Mouse (Mus musculus) megakaryocyte-erythroid progenitor cell, adult 5-6 weeks (primary cell): ENCODE data around the gene Gda. TPM values are rescaled to one million over a fixed set of nuclear protein-coding genes. Genes with fewer than 3 reads are reported as not detected.
A peak's percentile ranks its signal among the peaks of the same experiment; 100 is the strongest.

ENCODE experiments used
- ATAC-seq: replicated peaks from 2 replicates; pipeline ENCODE4 v1.8.0; 2016; ENCODE audit warnings: mild to moderate bottlenecking, inconsistent platforms; ENCODE audit not compliant: severe bottlenecking, poor library complexity, low FRiP score, low TSS enrichment
- total RNA-seq, 2 experiments: library from RNA; stranded (forward) in 1 of 2; stranded (reverse) in 1 of 2; fragments of 200-1000, 215-1000 nt in 1 of 2; fragments of >200 nt in 1 of 2; fragmentation: Nextera tagmentation in 1 of 2; gene quantifications; 2 replicates each; pipeline ENCODE4 v1.2.3; 2014 to 2017

The Gda gene
- total RNA-seq, 2 experiments from 2014 or later: 7.3 to 7.7 TPM

- no peak for ATAC-seq
Observed at GRCm38 (mm10) chr19:21461221-21461960, 11.9 kb downstream of the Gda start.

GRCm38 (mm10) chr19:21457461-21457860 is 15.8 kb downstream of the Gda start:
- ATAC-seq: no peak

GRCm38 (mm10) chr19:21441787-21442186 is 31.5 kb downstream of the Gda start:
- ATAC-seq: peak; percentile 61

- no peak for ATAC-seq
Observed at GRCm38 (mm10) chr19:21440841-21441240, 32.4 kb downstream of the Gda start.

GRCm38 (mm10) chr19:21439141-21439737 is 34.0 kb downstream of the Gda start:
- peak; percentile 65 for ATAC-seq

GRCm38 (mm10) chr19:21436566-21436965 is 36.7 kb downstream of the Gda start:
- ATAC-seq: peak; percentile 74

GRCm38 (mm10) chr19:21433348-21433747 is 39.9 kb downstream of the Gda start:
- no peak for ATAC-seq

GRCm38 (mm10) chr19:21432879-21433278 is 40.4 kb downstream of the Gda start:
- ATAC-seq: no peak

GRCm38 (mm10) chr19:21432286-21432685 is 41.0 kb downstream of the Gda start:
- ATAC-seq: peak; percentile 42; the same call in 1 of the 2 replicates

GRCm38 (mm10) chr19:21425391-21425790 is 47.9 kb downstream of the Gda start:
- no peak for ATAC-seq

GRCm38 (mm10) chr19:21423731-21424130 is 49.5 kb downstream of the Gda start:
- peak; percentile 93 for ATAC-seq

- ATAC-seq: no peak
Observed at GRCm38 (mm10) chr19:21418418-21418817, 54.8 kb downstream of the Gda start.

- ATAC-seq: no peak
Observed at GRCm38 (mm10) chr19:21415377-21415776, 57.9 kb downstream of the Gda start.

- ATAC-seq: peak; percentile 88
Observed at GRCm38 (mm10) chr19:21409178-21409577, 64.1 kb downstream of the Gda start.

- ATAC-seq: peak; percentile 96
Observed at GRCm38 (mm10) chr19:21407363-21407762, 65.9 kb downstream of the Gda start.

- ATAC-seq: no peak
Observed at GRCm38 (mm10) chr19:21397994-21398393, 75.3 kb downstream of the Gda start.

GRCm38 (mm10) chr19:21396364-21396763 is 76.9 kb downstream of the Gda start:
- ATAC-seq: no peak

- ATAC-seq: no peak
Observed at GRCm38 (mm10) chr19:21390904-21391303, 82.3 kb downstream of the Gda start.

- ATAC-seq: no peak
Observed at GRCm38 (mm10) chr19:21386842-21387241, 86.4 kb downstream of the Gda start.

- no peak for ATAC-seq
Observed at GRCm38 (mm10) chr19:21384231-21384630, 89.0 kb downstream of the Gda start.
